Mouse (Mus musculus) cerebellum, adult 9-10 months (tissue): Measurements from ENCODE around the gene Vmn1r195.
"Not testable (repeated sequence)": the region's sequence is repeated elsewhere in the genome, so short reads cannot be mapped to it uniquely, and the experiment has no call there.

ENCODE experiments used
- DNase-seq: peaks from one replicate; pipeline ENCODE4 v3.0.0; 2022

Gene Vmn1r195

DNA sequence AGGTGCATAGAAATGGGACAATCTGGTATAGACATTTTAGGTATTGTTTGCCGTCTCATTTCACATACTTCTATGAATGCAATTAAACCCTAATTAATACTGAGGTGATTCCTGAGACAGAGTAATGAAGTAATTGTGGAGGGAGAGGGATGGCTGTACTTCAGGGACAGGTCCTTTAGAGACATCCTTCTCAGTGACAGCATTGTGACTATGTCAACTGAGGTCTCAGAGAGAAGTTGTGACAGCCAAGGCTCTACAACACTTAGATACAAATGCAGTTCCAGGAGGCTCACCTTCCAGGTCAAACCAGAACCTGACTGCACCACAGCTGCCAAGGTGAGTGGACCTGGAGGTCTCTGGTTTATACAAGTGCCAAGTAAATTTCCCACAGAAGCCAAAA, at the start of gene Vmn1r195:
Gene Vmn1r195, plus strand, starts transcription at position 301 of the 400 bp plus-strand sequence.
- not testable (repeated sequence) for DNase-seq

DNA sequence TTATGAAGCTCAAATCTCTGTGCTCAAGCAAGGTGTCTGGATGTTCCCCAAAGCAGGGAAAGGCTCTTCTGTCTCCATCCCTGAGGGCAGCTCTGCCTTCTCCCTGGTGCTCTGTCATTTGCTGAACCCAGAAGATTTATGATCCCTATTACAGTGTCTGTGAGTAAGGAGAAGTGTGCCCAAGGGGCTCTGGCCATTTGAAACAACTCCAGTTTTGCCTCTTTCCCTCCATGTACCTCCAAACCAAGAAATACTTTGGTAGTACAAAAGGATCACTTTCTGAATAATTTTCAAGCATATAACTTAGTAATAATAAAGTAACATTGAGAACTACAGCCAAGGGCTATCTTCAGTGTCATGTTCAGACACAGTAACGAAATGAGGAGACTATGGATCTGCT, 47.3 kb upstream of the Vmn1r195 start, which contains the start of gene Vmn1r193:
Gene Vmn1r193, minus strand, starts transcription at position 101 of the 400 bp plus-strand sequence.
- DNase-seq = not testable (repeated sequence)

DNA sequence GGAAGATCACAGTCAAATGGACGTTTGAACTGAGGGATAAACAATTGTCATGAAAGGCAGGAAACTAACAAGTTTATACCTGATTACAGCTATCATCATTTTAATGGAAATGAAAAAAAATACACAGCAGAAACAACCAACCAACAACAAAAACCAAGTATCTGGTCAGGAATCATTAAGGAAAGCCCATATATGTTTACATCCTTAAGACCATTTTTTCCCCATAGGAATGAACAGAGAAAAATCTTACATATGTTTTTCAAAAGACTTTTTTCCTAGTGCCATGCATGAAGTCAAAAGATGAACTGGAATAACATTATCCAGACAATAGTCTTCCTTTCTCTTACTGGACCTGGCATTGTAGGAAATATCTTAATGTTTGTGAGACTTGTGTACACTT, 26.4 kb upstream of the Vmn1r195 start, which contains the start of gene Vmn1r194:
Gene Vmn1r194, plus strand, starts transcription at position 301 of the 400 bp plus-strand sequence.
- DNase-seq = no peak

DNA sequence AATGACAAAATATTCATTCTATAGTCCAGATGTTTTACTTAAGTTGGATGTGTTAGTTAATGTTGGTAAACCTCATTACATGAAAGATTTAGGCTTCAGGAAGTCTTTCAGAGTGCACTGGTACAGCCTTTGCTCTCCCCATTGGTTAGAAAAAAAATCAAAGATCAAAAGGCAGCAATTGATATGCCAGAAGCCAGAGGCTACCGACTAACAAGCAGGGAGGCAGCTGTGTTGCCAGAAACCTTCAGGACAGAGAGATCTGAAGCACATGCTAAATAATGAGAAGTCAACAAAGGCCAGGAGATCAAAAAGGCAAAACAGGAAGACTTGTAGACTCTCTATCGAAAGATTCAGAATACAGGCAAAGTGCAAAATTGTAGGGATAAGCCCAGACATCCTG, 1.4 kb downstream of the Vmn1r195 start:
- no peak for DNase-seq

DNA sequence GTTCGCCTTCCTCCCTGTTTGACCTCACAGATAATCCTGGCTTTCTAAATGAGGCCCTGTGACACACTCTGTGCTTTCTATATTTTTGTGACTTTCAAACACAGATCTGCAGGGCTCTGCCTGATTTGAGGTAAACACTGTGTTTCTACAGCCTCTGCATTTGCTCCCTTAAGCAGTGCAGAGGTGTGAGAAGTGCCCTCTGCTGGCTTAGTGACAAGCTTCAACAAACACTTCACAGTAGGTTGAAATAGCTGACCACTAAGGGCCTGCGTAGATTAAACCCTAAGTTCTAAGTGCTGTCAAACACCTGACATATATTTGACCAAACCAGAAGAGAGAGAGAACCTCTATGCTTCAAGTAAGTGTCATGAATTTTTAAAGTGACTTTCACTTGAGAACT, 14.3 kb downstream of the Vmn1r195 start:
- no peak for DNase-seq

DNA sequence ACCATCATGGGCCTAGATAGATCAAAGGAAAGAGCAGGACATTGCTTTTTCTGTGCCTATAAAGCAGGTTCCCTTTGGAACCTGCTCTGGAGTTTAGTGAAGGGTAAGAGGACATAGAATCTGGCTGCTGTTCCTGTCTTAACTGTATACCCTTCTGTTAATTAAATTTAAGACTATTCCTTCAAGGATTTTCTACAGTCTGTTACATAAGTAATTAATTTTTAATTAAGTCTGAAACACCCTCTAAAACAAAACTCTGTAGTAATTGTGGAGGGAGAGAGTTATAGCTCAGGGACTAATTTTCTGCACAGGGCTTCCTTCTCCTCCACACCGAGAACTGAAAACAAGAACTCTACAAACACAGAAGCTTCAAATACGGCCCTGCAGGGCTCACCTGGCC, 19.3 kb downstream of the Vmn1r195 start, which contains the start of gene Vmn1r196:
Gene Vmn1r196, plus strand, starts transcription at position 301 of the 400 bp plus-strand sequence.
- DNase-seq = no peak

DNA sequence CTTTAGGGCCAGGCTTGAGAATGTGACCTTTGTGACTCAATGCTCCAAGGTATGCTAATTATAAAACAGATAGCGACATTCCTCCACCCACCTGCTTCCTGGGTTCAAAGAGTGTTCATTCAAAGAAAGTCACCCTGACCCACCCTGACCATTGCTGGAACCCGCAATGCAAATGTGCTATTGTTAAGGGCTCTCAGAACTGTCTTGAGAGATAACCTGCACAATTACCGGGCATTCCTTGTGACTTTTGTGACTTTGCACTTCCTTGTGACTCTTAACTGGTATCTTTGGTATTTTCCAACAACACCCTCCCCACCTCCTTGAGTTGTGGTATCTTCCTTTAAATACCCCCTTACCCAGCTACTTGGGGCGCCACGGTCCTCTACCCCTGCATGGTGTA, 37.8 kb downstream of the Vmn1r195 start:
- not testable (repeated sequence) for DNase-seq

DNA sequence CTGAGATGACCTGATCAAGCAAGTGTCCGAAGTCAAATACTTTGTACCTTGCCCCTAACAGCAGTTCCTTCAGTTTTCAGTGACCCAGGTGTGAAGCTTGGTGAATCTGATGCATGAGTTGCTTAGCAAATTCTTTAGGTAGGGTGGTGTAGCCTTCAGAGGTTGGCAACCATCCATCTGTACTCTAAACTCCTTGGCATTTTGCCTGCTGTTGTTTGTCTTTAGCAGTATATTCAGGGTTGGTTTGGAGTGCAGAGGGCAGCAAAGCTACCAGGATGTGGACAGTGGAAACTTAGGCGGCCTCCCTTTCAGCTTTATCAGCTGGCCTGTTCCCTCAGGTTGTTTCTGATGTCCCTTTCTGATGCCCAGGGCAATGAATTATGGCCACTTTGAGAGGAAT, 45.0 kb downstream of the Vmn1r195 start:
- no peak for DNase-seq

DNA sequence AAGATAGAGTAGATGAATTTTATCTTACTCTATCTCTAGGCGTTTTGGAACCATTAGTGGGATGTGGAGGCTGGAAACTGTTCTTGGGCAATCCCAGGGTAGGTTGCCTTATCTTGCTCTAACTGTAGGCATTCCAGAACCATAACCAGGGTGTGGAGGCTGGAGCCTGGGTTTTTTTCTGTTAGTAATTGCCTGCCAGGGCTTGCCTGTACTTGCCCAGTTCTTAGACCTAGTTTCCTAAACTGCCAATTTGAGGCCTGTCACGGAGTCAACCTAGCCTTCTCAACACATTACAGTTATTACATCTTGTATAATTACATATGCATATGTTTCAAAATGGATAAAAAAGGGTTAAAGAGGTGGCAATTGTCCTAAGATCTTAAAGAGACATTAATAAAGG, 47.0 kb downstream of the Vmn1r195 start:
- no peak for DNase-seq

DNA sequence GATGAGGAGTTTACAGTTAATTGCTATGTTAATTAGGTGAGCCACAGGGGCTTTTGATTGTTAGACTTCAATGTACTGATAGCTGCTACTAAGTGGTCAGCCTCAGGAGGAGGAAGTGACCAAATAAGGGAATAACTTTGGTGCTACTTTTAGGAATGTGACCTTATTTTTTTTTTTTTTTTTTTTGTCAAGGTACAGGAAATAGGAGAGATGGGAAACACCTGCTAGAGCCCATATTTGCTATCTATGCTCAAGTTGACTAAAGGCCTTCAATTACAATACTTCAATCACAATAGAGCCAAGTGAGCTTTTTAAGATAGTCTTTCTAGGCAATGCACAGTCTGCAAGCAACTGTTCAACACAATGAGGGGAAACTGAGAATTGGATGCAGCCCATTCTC, 49.8 kb downstream of the Vmn1r195 start:
- no peak for DNase-seq

DNA sequence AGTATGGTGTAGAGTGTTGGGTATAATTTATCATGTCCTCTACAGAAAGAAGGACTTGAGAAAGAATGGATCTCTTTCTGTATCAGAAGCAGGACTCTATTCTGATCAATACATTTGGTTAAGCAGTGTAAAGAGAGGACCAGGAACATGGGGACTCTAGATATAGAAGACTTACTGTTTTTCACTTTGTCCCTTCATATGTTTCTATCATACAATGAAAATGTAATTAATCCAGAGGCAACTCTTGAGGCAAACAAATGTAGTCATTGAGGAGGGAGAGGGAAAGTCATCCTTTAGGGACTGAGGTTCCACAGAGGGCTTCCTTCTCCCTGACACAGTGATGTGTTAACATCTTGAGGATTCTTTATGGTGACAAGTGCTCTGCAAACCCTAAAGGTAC, 54.0 kb downstream of the Vmn1r195 start, which contains the start of gene Vmn1r197:
Gene Vmn1r197, plus strand, starts transcription at position 301 of the 400 bp plus-strand sequence.
- DNase-seq = no peak
